Mouse (Mus musculus): ENCODE data around the gene Pcp4l1.

- TF ChIP-seq POLR2A (IDR thresholded peaks at IDR 0.05; ENCODE audit: borderline replicate concordance, control insufficient read depth, low read depth, low read length) (no peak), CTCF (IDR thresholded peaks at IDR 0.05; ENCODE audit: control insufficient read depth, insufficient read depth, low read length) (no peak)
These were observed 31.8 kb upstream of the Pcp4l1 start for GRCm38 (mm10) chr1:171227879-171228278.
